Mouse (Mus musculus): ENCODE measurements around the gene Cyp4v3. TPM values are rescaled to one million over a fixed set of nuclear protein-coding genes. Genes with fewer than 3 reads are reported as not detected.

The Cyp4v3 gene
- total and polyA plus RNA-seq, 3 experiments: not detected

- no peaks in the 10 kb centered on the region for H3K79me2 ChIP-seq (ENCODE audit: control insufficient read depth, insufficient read depth, low read length, poor library complexity)
- H3K36me3 ChIP-seq (ENCODE audit: control insufficient read depth in 1 of 2, insufficient read depth in 2 of 2, low read length in 2 of 2): no peaks in the 10 kb centered on the region
- H3K9me3 ChIP-seq (replicated peaks; ENCODE audit: insufficient read depth, low read length): no peaks in the 10 kb centered on the region
- no peaks in the 10 kb centered on the region for H3K4me1 ChIP-seq (ENCODE audit: control insufficient read depth in 1 of 2, insufficient read depth in 2 of 2, low read length in 2 of 2)
- DNase-seq (ENCODE audit: low read depth, low spot score): no peak
- TF ChIP-seq USF2 (IDR thresholded peaks at IDR 0.05; ENCODE audit: borderline replicate concordance in 1 of 2, insufficient read depth in 1 of 2, low read depth in 1 of 2, low read length in 2 of 2): no peak
- no peak for TF ChIP-seq CHD1 (IDR thresholded peaks at IDR 0.05; ENCODE audit: low read depth, low read length)
- no peak for TF ChIP-seq ZMIZ1 (IDR thresholded peaks at IDR 0.05; ENCODE audit: low read depth, low read length)
- TF ChIP-seq ETS1 (IDR thresholded peaks at IDR 0.05; ENCODE audit: low read depth, low read length): no peak
- TF ChIP-seq POLR2A (IDR thresholded peaks at IDR 0.05; ENCODE audit: control insufficient read depth in 1 of 2, insufficient read depth in 1 of 2, low read depth in 1 of 2, low read length in 2 of 2, poor library complexity in 1 of 2): no peak
- TF ChIP-seq POLR2AphosphoS5 (IDR thresholded peaks at IDR 0.05; ENCODE audit: borderline replicate concordance, low read depth, low read length): no peak
- no peak for TF ChIP-seq GABPA (IDR thresholded peaks at IDR 0.05; ENCODE audit: low read depth, low read length)
- no peak for TF ChIP-seq ZKSCAN1 (IDR thresholded peaks at IDR 0.05; ENCODE audit: low read depth, low read length)
- TF ChIP-seq MAFK (IDR thresholded peaks at IDR 0.05; ENCODE audit: borderline replicate concordance, low read depth, low read length): no peak
- TF ChIP-seq USF1 (IDR thresholded peaks at IDR 0.05; ENCODE audit: low read depth, low read length): no peak
- H3K4me3 ChIP-seq (ENCODE audit: control insufficient read depth in 1 of 2, insufficient read depth in 1 of 2, low read depth in 2 of 2, low read length in 2 of 2): no peak overlapping the region
- H3K27me3 ChIP-seq (ENCODE audit: control insufficient read depth in 1 of 2, insufficient read depth in 2 of 2, low read length in 2 of 2): no peaks in the 10 kb centered on the region
- no peak overlapping the region for H3K27ac ChIP-seq (ENCODE audit: control insufficient read depth, low read depth, low read length)
- no peak overlapping the region for H3K9ac ChIP-seq (ENCODE audit: control insufficient read depth, low read depth, low read length, poor library complexity, severe bottlenecking)
These were observed 30.6 kb downstream of the Cyp4v3 start for GRCm38 (mm10) chr8:45302390-45302789.

- Histone ChIP-seq H3K9me3 (replicated peaks; ENCODE audit: insufficient read depth, low read length) (no peaks in the 10 kb centered on the region), H3K36me3 (ENCODE audit: control insufficient read depth in 1 of 2, insufficient read depth in 2 of 2, low read length in 2 of 2) (no peaks in the 10 kb centered on the region), H3K79me2 (ENCODE audit: control insufficient read depth, insufficient read depth, low read length, poor library complexity) (no peaks in the 10 kb centered on the region), H3K4me3 (ENCODE audit: control insufficient read depth in 1 of 2, insufficient read depth in 1 of 2, low read depth in 2 of 2, low read length in 2 of 2) (no peak overlapping the region), H3K4me1 (ENCODE audit: control insufficient read depth in 1 of 2, insufficient read depth in 2 of 2, low read length in 2 of 2) (no peaks in the 10 kb centered on the region), H3K27ac (ENCODE audit: control insufficient read depth, low read depth, low read length) (no peak overlapping the region), H3K9ac (ENCODE audit: control insufficient read depth, low read depth, low read length, poor library complexity, severe bottlenecking) (no peak overlapping the region), H3K27me3 (ENCODE audit: control insufficient read depth in 1 of 2, insufficient read depth in 2 of 2, low read length in 2 of 2) (no peaks in the 10 kb centered on the region)
- DNase-seq (ENCODE audit: low read depth, low spot score): no peak
- TF ChIP-seq TBP (IDR thresholded peaks at IDR 0.05; ENCODE audit: low read depth, low read length) (no peak), NRF1 (IDR thresholded peaks at IDR 0.05; ENCODE audit: insufficient read depth, low read depth, low read length, poor library complexity, severe bottlenecking) (no peak), USF2 (IDR thresholded peaks at IDR 0.05; ENCODE audit: borderline replicate concordance in 1 of 2, insufficient read depth in 1 of 2, low read depth in 1 of 2, low read length in 2 of 2) (no peak), E2F4 (IDR thresholded peaks at IDR 0.05; ENCODE audit: borderline replicate concordance, low read depth, low read length) (no peak), MYB (IDR thresholded peaks at IDR 0.05; ENCODE audit: low read depth, low read length) (no peak), GATA1 (IDR thresholded peaks at IDR 0.05; ENCODE audit: low read depth, low read length) (no peak), BHLHE40 (IDR thresholded peaks at IDR 0.05; ENCODE audit: borderline replicate concordance, low read depth, low read length) (no peak), CHD1 (IDR thresholded peaks at IDR 0.05; ENCODE audit: low read depth, low read length) (no peak), JUND (IDR thresholded peaks at IDR 0.05; ENCODE audit: low read depth, low read length) (no peak)
These were observed 37.7 kb downstream of the Cyp4v3 start for GRCm38 (mm10) chr8:45295276-45295675.

All from MEL (cell line).